Mouse (Mus musculus) B cell, adult 2 months (primary cell): ENCODE measurements around the gene Adamts5.

Source experiments
- DNase-seq, 2 experiments: peaks; one replicate each; pipeline ENCODE4 v3.0.0; 2022

The Adamts5 gene

GRCm38 (mm10) chr16:85819808-85820458, 81.7 kb downstream of the Adamts5 start:
- DNase-seq = no peak

- DNase-seq = no peak
Observed at GRCm38 (mm10) chr16:85814116-85814515, 87.5 kb downstream of the Adamts5 start.

GRCm38 (mm10) chr16:85807626-85808025, 94.0 kb downstream of the Adamts5 start:
- no peak for DNase-seq

GRCm38 (mm10) chr16:85807072-85807471, 94.6 kb downstream of the Adamts5 start:
- DNase-seq = no peak
